ENCODE assay signal across 8 mouse cellular contexts in the genomic region with DNA sequence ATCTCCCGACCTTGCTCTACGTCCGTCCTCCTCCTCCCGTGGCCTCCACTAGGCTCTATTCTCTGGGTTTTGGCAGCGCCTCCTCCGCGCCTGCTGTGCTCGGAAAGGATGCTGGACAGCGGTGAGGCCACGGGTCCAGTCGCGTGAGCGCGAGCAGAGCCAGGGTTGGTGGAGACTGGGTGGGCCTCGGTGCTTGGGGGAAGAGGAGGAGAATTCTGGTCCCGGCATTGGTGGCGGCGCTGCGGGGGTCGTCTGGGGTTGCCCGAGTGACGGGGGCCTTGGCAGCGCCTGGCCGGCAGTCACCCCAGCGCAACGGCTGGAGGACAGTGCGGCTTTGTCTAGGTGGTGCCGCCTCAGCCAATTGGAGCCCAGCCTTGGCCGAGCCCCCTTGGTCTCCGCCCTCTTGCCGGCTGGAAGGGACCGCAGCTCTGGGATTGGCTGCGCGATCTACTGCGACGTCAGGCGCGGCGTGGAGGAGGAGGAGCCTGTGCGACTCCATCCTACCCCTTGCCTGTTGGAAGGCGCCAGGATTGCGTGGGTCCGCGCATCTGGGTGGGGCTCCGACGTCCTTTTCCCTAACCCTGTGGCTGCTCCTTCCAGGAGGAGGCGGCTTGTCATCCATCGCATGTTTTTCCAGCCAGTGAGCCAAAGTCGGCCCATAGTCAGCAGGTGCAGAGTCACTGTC. TPM values are rescaled to one million over a fixed set of nuclear protein-coding genes. Genes with fewer than 3 reads are reported as not detected.
DNase-seq lines count a peak whose midpoint lies in the region; ATAC-seq and TF ChIP-seq lines count a peak whose summit lies in the region.

No protein-coding gene starts in this region.

- no peaks in the 10 kb centered on the region for H3K4me1 ChIP-seq in embryonic facial prominence, embryonic 12.5 days
- peaks cover 5% of the 10 kb centered on the region for H3K4me1 ChIP-seq in intestine, postnatal 0 days (replicated peaks; ENCODE audit: control insufficient read depth, insufficient read depth, low read length)
- H3K4me1 ChIP-seq in midbrain, embryonic 10.5 days, result peaks cover 30% of the 10 kb centered on the region

- peaks cover 15% of the 10 kb centered on the region for H3K27me3 ChIP-seq in embryonic facial prominence, embryonic 12.5 days
- no peaks in the 10 kb centered on the region for H3K27me3 ChIP-seq in intestine, postnatal 0 days (replicated peaks; ENCODE audit: control insufficient read depth, insufficient read depth, low read length)
- peaks cover 47% of the 10 kb centered on the region for H3K27me3 ChIP-seq in midbrain, embryonic 10.5 days (ENCODE audit: low read depth, poor library complexity, severe bottlenecking)

- H3K36me3 ChIP-seq in embryonic facial prominence, embryonic 12.5 days, result no peaks in the 10 kb centered on the region
- no peaks in the 10 kb centered on the region for H3K36me3 ChIP-seq in intestine, postnatal 0 days (ENCODE audit: control insufficient read depth, insufficient read depth)
- no peaks in the 10 kb centered on the region for H3K36me3 ChIP-seq in midbrain, embryonic 10.5 days

- TF ChIP-seq CTCF in intestine, postnatal 0 days (IDR thresholded peaks at IDR 0.05; ENCODE audit: low read depth), result 0 out of 2 replicates have a peak, but pooled peaks have one; percentile 9

- DNase-seq in adrenal gland, postnatal 36 days, result peak; percentile 93 to 94
- peak; percentile 97 to 98 for DNase-seq in left cerebral cortex, postnatal 36 days (ENCODE audit: low spot score in 2 of 2)
- DNase-seq in midbrain, embryonic 10.5 days (ENCODE audit: low spot score), result peak; percentile 95
- DNase-seq in right cerebral cortex, postnatal 4 days, result peak; percentile 90
- peak; percentile 90 for DNase-seq in yolk sac, embryonic 10.5 days (ENCODE audit: low spot score)

- peak overlapping the region; percentile 80 for H3K27ac ChIP-seq in embryonic facial prominence, embryonic 12.5 days
- H3K27ac ChIP-seq in intestine, postnatal 0 days (ENCODE audit: low read depth, low read length), result peak overlapping the region; percentile 99
- H3K27ac ChIP-seq in midbrain, embryonic 10.5 days (replicated peaks), result peak overlapping the region; percentile 90

- peak overlapping the region; percentile 61 for H3K4me3 ChIP-seq in embryonic facial prominence, embryonic 12.5 days
- peak overlapping the region; percentile 64 for H3K4me3 ChIP-seq in intestine, postnatal 0 days (ENCODE audit: low read depth, low read length)
- peak overlapping the region; percentile 77 for H3K4me3 ChIP-seq in midbrain, embryonic 10.5 days

- under 1% methylated on average over 49 of the region's 49 CpGs for WGBS in embryonic facial prominence, embryonic 12.5 days
- under 1% methylated on average over 49 of the region's 49 CpGs for WGBS in intestine, postnatal 0 days
- WGBS in midbrain, embryonic 10.5 days, result under 1% methylated on average over 49 of the region's 49 CpGs

- peak overlapping the region; percentile 88 for H3K4me2 ChIP-seq in embryonic facial prominence, embryonic 12.5 days (replicated peaks)
- peak overlapping the region; percentile 91 for H3K4me2 ChIP-seq in intestine, postnatal 0 days (replicated peaks; ENCODE audit: low read depth)

- ATAC-seq in embryonic facial prominence, embryonic 12.5 days (ENCODE audit: insufficient number of reproducible peaks, insufficient read depth, low FRiP score, low TSS enrichment), result peak; percentile 96
- peak; percentile 85 for ATAC-seq in granulocyte monocyte progenitor cell, adult 5-6 weeks (replicated peaks; ENCODE audit: poor library complexity, severe bottlenecking)
- ATAC-seq in intestine, postnatal 0 days, result peak; percentile 87

- H3K9me3 ChIP-seq in embryonic facial prominence, embryonic 12.5 days, result no peaks in the 10 kb centered on the region
- no peaks in the 10 kb centered on the region for H3K9me3 ChIP-seq in intestine, postnatal 0 days (ENCODE audit: control insufficient read depth)
- no peaks in the 10 kb centered on the region for H3K9me3 ChIP-seq in midbrain, embryonic 10.5 days (replicated peaks)

- intact Hi-C loops in left cerebral cortex, postnatal 36 days (cut with DNase I), result no loop called here

- H3K9ac ChIP-seq in embryonic facial prominence, embryonic 12.5 days, result peak overlapping the region; percentile 56
- H3K9ac ChIP-seq in intestine, postnatal 0 days (ENCODE audit: low read depth, low read length), result peak overlapping the region; percentile 79; the same call in 1 of the 2 replicates

RNA-seq across cellular contexts. Expression of gene Bdh1, which starts 7.5 kb away (rescaled TPM):
- total RNA-seq in adrenal gland, postnatal 36 days (2021), result 10 to 100 TPM in 1 of 2 experiments, 1 to 10 TPM in 1; 4.8 to 15.3 TPM
- polyA plus RNA-seq in embryonic facial prominence, embryonic 12.5 days (2016; fragmentation: Nextera tagmentation; extraction: Ambion mirVana), result 22.7 and 24.5 TPM in 2 replicates
- total RNA-seq in granulocyte monocyte progenitor cell, adult 5-6 weeks (2014; fragmentation: Nextera tagmentation), result 0.34 and 0.56 TPM in 2 replicates
- 0.78 and 2.9 TPM in 2 replicates for total RNA-seq in granulocyte monocyte progenitor cell, adult 5-6 weeks (2017)
- 327 and 338 TPM in 2 replicates for polyA plus RNA-seq in intestine, postnatal 0 days (2015; fragmentation: Nextera tagmentation; extraction: Ambion mirVana)
- total RNA-seq in left cerebral cortex, postnatal 36 days (2021), result 100 to 1,000 TPM in 1 of 2 experiments, 10 to 100 TPM in 1; 87.0 to 130 TPM
- 11.2 and 15.2 TPM in 2 replicates for polyA plus RNA-seq in midbrain, embryonic 10.5 days (2016; fragmentation: Nextera tagmentation; extraction: Ambion mirVana)

Comparison
In these comparisons a context has a peak if more than half of its experiments do, and no peak if none do; other contexts are left out.
1. Peak in every context shown above with its lines: DNase-seq, ATAC-seq, H3K4me3 ChIP-seq and H3K27ac ChIP-seq.
2. RNA of gene Bdh1, which starts 7.5 kb away (total RNA-seq): 87.0 to 130 TPM in left cerebral cortex, postnatal 36 days; 4.8 to 15.3 TPM in adrenal gland, postnatal 36 days and 0.34 to 2.9 TPM in granulocyte monocyte progenitor cell, adult 5-6 weeks; every median in the first group is over 4 times any median in the second.